In genomic region chr5:75539098-75539497, GRCm38 (mm10) we compare ENCODE assay signal across 22 mouse cellular contexts. TPM values are rescaled to one million over a fixed set of nuclear protein-coding genes. Genes with fewer than 3 reads are reported as not detected.
DNase-seq lines count a peak whose midpoint lies in the region; ATAC-seq and TF ChIP-seq lines count a peak whose summit lies in the region.
"Had no signal": no experiment of that assay in that cellular context is flagged by ENCODE, and none has a peak within 500 bp of the region (broad histone marks: within the 10 kb centered on the region; RNA-seq: fewer than 3 reads in every experiment).

No protein-coding gene starts in this region.

- TF ChIP-seq POLR2A in liver, adult 2 months (IDR thresholded peaks at IDR 0.05; ENCODE audit: extremely low read depth, insufficient read depth, low read length): no peak
- no peak for TF ChIP-seq POLR2A in MEL (IDR thresholded peaks at IDR 0.05; ENCODE audit: control insufficient read depth in 1 of 2, insufficient read depth in 1 of 2, low read depth in 1 of 2, low read length in 2 of 2, poor library complexity in 1 of 2)
- no peak for TF ChIP-seq POLR2A in cerebellum, adult 2 months (IDR thresholded peaks at IDR 0.05; ENCODE audit: borderline replicate concordance, insufficient read depth, low read length)

- intact Hi-C loops in heart, postnatal 36 days (cut with DNase I): no loop called here

- no peaks in the 10 kb centered on the region for H3K36me3 ChIP-seq in heart, embryonic 13.5 days
- H3K36me3 ChIP-seq in liver, adult 2 months (ENCODE audit: control insufficient read depth, insufficient read depth, low read length): no peaks in the 10 kb centered on the region
- no peaks in the 10 kb centered on the region for H3K36me3 ChIP-seq in liver, embryonic 11.5 days (ENCODE audit: control insufficient read depth, insufficient read depth, low read length)
- peaks cover 0 to 15% of the 10 kb centered on the region in 2 experiments; a peak in 2 of 4 replicates for H3K36me3 ChIP-seq in MEL (ENCODE audit: control insufficient read depth in 1 of 2, insufficient read depth in 2 of 2, low read length in 2 of 2)
- H3K36me3 ChIP-seq in stomach, embryonic 15.5 days: no peaks in the 10 kb centered on the region
- H3K36me3 ChIP-seq: embryonic facial prominence, embryonic 13.5 days; forebrain, embryonic 12.5 days; hindbrain, embryonic 10.5 days; limb, embryonic 15.5 days; midbrain, embryonic 13.5 days had no signal

- H3K4me1 ChIP-seq in heart, embryonic 13.5 days: peaks cover 20% of the 10 kb centered on the region
- no peaks in the 10 kb centered on the region for H3K4me1 ChIP-seq in liver, adult 2 months (ENCODE audit: control insufficient read depth, insufficient read depth, low read length)
- H3K4me1 ChIP-seq in liver, embryonic 11.5 days (replicated peaks; ENCODE audit: control insufficient read depth, insufficient read depth, low read length): peaks cover 4% of the 10 kb centered on the region
- H3K4me1 ChIP-seq in MEL (ENCODE audit: control insufficient read depth in 1 of 2, insufficient read depth in 2 of 2, low read length in 2 of 2): peaks cover 4 to 6% of the 10 kb centered on the region in 2 experiments; a peak in 2 of 4 replicates
- peaks cover 3% of the 10 kb centered on the region; the same call in 1 of the 2 replicates for H3K4me1 ChIP-seq in stomach, embryonic 15.5 days
- no peaks in the 10 kb centered on the region for H3K4me1 ChIP-seq in cerebellum, adult 2 months (ENCODE audit: control insufficient read depth, insufficient read depth, low read length)
- H3K4me1 ChIP-seq: embryonic facial prominence, embryonic 13.5 days; forebrain, embryonic 12.5 days; limb, embryonic 15.5 days; midbrain, embryonic 13.5 days had no signal

- H3K4me2 ChIP-seq in heart, embryonic 13.5 days: peak overlapping the region; percentile 30
- no peak overlapping the region for H3K4me2 ChIP-seq in liver, embryonic 11.5 days
- no peak overlapping the region for H3K4me2 ChIP-seq in stomach, embryonic 15.5 days
- H3K4me2 ChIP-seq: embryonic facial prominence, embryonic 13.5 days; forebrain, embryonic 12.5 days; limb, embryonic 15.5 days; midbrain, embryonic 13.5 days had no signal

- H3K4me3 ChIP-seq in heart, embryonic 13.5 days: no peak overlapping the region
- no peak overlapping the region for H3K4me3 ChIP-seq in liver, adult 2 months (ENCODE audit: insufficient read depth, low read depth, low read length)
- H3K4me3 ChIP-seq in liver, embryonic 11.5 days (ENCODE audit: low read depth, low read length): no peak overlapping the region
- no peak overlapping the region for H3K4me3 ChIP-seq in MEL (ENCODE audit: control insufficient read depth in 1 of 2, insufficient read depth in 1 of 2, low read depth in 2 of 2, low read length in 2 of 2)
- no peak overlapping the region for H3K4me3 ChIP-seq in stomach, embryonic 15.5 days (replicated peaks)
- H3K4me3 ChIP-seq in cerebellum, adult 2 months (replicated peaks; ENCODE audit: insufficient read depth, low read depth, low read length): no peak overlapping the region
- H3K4me3 ChIP-seq: embryonic facial prominence, embryonic 13.5 days; erythroblast, embryonic 14.5 days; forebrain, embryonic 12.5 days; hindbrain, embryonic 10.5 days; limb, embryonic 15.5 days; midbrain, embryonic 13.5 days had no signal

- H3K9me3 ChIP-seq in heart, embryonic 13.5 days: no peaks in the 10 kb centered on the region
- H3K9me3 ChIP-seq in liver, embryonic 11.5 days (ENCODE audit: control insufficient read depth, low read length): no peaks in the 10 kb centered on the region
- no peaks in the 10 kb centered on the region for H3K9me3 ChIP-seq in MEL (replicated peaks; ENCODE audit: insufficient read depth, low read length)
- H3K9me3 ChIP-seq in stomach, embryonic 15.5 days: no peaks in the 10 kb centered on the region
- H3K9me3 ChIP-seq: embryonic facial prominence, embryonic 13.5 days; forebrain, embryonic 12.5 days; hindbrain, embryonic 10.5 days; limb, embryonic 15.5 days; midbrain, embryonic 13.5 days had no signal

- WGBS in heart, embryonic 13.5 days: 11% methylated on average over 6 of the region's 6 CpGs
- WGBS in liver, adult 2 months: 10% methylated on average over 6 of the region's 6 CpGs
- 27% methylated on average over 6 of the region's 6 CpGs for WGBS in liver, embryonic 11.5 days
- 17% methylated on average over 6 of the region's 6 CpGs for WGBS in stomach, embryonic 15.5 days
- 28% methylated on average over 6 of the region's 6 CpGs for WGBS in cerebellum, adult 2 months

- 0 out of 2 replicates have a peak overlapping the region, but pooled peaks have one; percentile 9 for H3K9ac ChIP-seq in heart, embryonic 13.5 days
- H3K9ac ChIP-seq in liver, adult 2 months (ENCODE audit: low read depth, low read length): no peak overlapping the region
- no peak overlapping the region for H3K9ac ChIP-seq in liver, embryonic 11.5 days (ENCODE audit: low read depth, low read length)
- no peak overlapping the region for H3K9ac ChIP-seq in MEL (ENCODE audit: control insufficient read depth, low read depth, low read length, poor library complexity, severe bottlenecking)
- no peak overlapping the region for H3K9ac ChIP-seq in stomach, embryonic 15.5 days
- H3K9ac ChIP-seq: embryonic facial prominence, embryonic 13.5 days; forebrain, embryonic 12.5 days; limb, embryonic 15.5 days; midbrain, embryonic 13.5 days had no signal

- peak in 1 of 2 experiments; percentile 13; a peak in 1 of 4 replicates for TF ChIP-seq EP300 in MEL (IDR thresholded peaks at IDR 0.05; ENCODE audit: low read depth in 1 of 2, low read length in 2 of 2)

- H3K27ac ChIP-seq in heart, embryonic 13.5 days (replicated peaks): no peak overlapping the region; the same call in 1 of the 2 replicates
- no peak overlapping the region for H3K27ac ChIP-seq in liver, adult 2 months (replicated peaks; ENCODE audit: insufficient read depth, low read depth, low read length)
- H3K27ac ChIP-seq in liver, embryonic 11.5 days (ENCODE audit: low read depth, low read length): no peak overlapping the region
- H3K27ac ChIP-seq in MEL (ENCODE audit: control insufficient read depth, low read depth, low read length): no peak overlapping the region
- H3K27ac ChIP-seq in stomach, embryonic 15.5 days: no peak overlapping the region
- H3K27ac ChIP-seq in cerebellum, adult 2 months (ENCODE audit: insufficient read depth, low read length): no peak overlapping the region
- H3K27ac ChIP-seq: embryonic facial prominence, embryonic 13.5 days; forebrain, embryonic 12.5 days; hindbrain, embryonic 10.5 days; limb, embryonic 15.5 days; midbrain, embryonic 13.5 days had no signal

- TF ChIP-seq RAD21 in MEL (IDR thresholded peaks at IDR 0.05; ENCODE audit: low read depth, low read length): no peak

- TF ChIP-seq CTCF in liver, adult 2 months (IDR thresholded peaks at IDR 0.05; ENCODE audit: low read depth, low read length): no peak
- no peak for TF ChIP-seq CTCF in MEL (IDR thresholded peaks at IDR 0.05 in 2 of 3, conservative IDR thresholded peaks at IDR 0.05 in 1 of 3; ENCODE audit: control insufficient read depth in 1 of 3, insufficient read depth in 1 of 3, low read depth in 2 of 3, low read length in 3 of 3, poor library complexity in 1 of 3, severe bottlenecking in 1 of 3)
- no peak for TF ChIP-seq CTCF in cerebellum, adult 2 months (IDR thresholded peaks at IDR 0.05; ENCODE audit: borderline replicate concordance, insufficient read depth, low read depth, low read length)

- no peak for DNase-seq in heart, postnatal 36 days
- DNase-seq in liver, adult 2 months (ENCODE audit: extremely low read depth, low read depth, low spot score): peak; percentile 4
- DNase-seq in liver, embryonic 11.5 days (ENCODE audit: low spot score): no peak
- DNase-seq in MEL (ENCODE audit: low read depth, low spot score): peak; percentile 23
- no peak for DNase-seq in gastrocnemius, postnatal 10 days
- no peak for DNase-seq in cerebellum, adult 2 months
- DNase-seq: adrenal gland, postnatal 10 days; cerebellum, adult 8-10 months; cerebellum, postnatal 36 days; embryo, embryonic 11 days; left cerebral cortex, postnatal 4 days had no signal

- H3K27me3 ChIP-seq in heart, embryonic 13.5 days (replicated peaks): no peaks in the 10 kb centered on the region
- H3K27me3 ChIP-seq in liver, adult 2 months (ENCODE audit: control insufficient read depth, insufficient read depth, low read length): no peaks in the 10 kb centered on the region
- no peaks in the 10 kb centered on the region for H3K27me3 ChIP-seq in liver, embryonic 11.5 days (replicated peaks; ENCODE audit: control insufficient read depth, insufficient read depth, low read length)
- no peaks in the 10 kb centered on the region for H3K27me3 ChIP-seq in MEL (ENCODE audit: control insufficient read depth in 1 of 2, insufficient read depth in 2 of 2, low read length in 2 of 2)
- no peaks in the 10 kb centered on the region for H3K27me3 ChIP-seq in stomach, embryonic 15.5 days (replicated peaks)
- H3K27me3 ChIP-seq in cerebellum, adult 2 months (ENCODE audit: control insufficient read depth, insufficient read depth, low read length): no peaks in the 10 kb centered on the region
- H3K27me3 ChIP-seq: embryonic facial prominence, embryonic 13.5 days; forebrain, embryonic 12.5 days; limb, embryonic 15.5 days; midbrain, embryonic 13.5 days had no signal

- no peak for ATAC-seq in heart, embryonic 13.5 days (ENCODE audit: extremely low read depth, insufficient number of reproducible peaks, low FRiP score, low TSS enrichment)
- ATAC-seq in liver, embryonic 11.5 days (replicated peaks; ENCODE audit: low FRiP score): no peak
- peak; percentile 64; the same call in 1 of the 2 replicates for ATAC-seq in stomach, embryonic 15.5 days (ENCODE audit: insufficient read depth, low FRiP score, low read depth)
- ATAC-seq: activated CD4-positive, CD25-positive, alpha-beta regulatory T cell, adult 4 months; hindbrain, embryonic 16.5 days; lung, postnatal 0 days; midbrain, embryonic 13.5 days had no signal

- H3K79me2 ChIP-seq in liver, adult 2 months (ENCODE audit: control insufficient read depth, insufficient read depth, low read length): no peaks in the 10 kb centered on the region
- no peaks in the 10 kb centered on the region for H3K79me2 ChIP-seq in MEL (ENCODE audit: control insufficient read depth, insufficient read depth, low read length, poor library complexity)

TF ChIP-seq in MEL, 35 proteins besides CTCF, POLR2A, EP300 and RAD21 (continues in another document):
- 0 out of 2 replicates have a peak, but pooled peaks have one; percentile 18 for TF ChIP-seq TCF12 (IDR thresholded peaks at IDR 0.05; ENCODE audit: low read depth, low read length)

RNA-seq across cellular contexts. Expression of gene Kit, which starts 35.6 kb away (rescaled TPM):
- 10.6 and 11.1 TPM in 2 replicates for polyA plus RNA-seq in heart, embryonic 13.5 days (2015; fragmentation: Nextera tagmentation; extraction: Ambion mirVana)
- total RNA-seq in heart, postnatal 36 days (2021): 1 to 10 TPM; 2.4 to 4.0 TPM
- total RNA-seq in liver, adult 2 months (2014; rRNA removed): 2.4 and 4.0 TPM in 2 replicates
- polyA plus RNA-seq in liver, adult 2 months (2012; rRNA removed): 1.3 and 2.4 TPM in 2 replicates
- 54.8 and 65.0 TPM in 2 replicates for polyA plus RNA-seq in liver, embryonic 11.5 days (2014; fragmentation: Nextera tagmentation; extraction: Ambion mirVana)
- 0.36 and 1.0 TPM in 2 replicates for total RNA-seq in MEL (2012; rRNA removed)
- 1 to 10 TPM in 1 of 2 experiments, not detected in 1; 1.8 TPM for polyA plus RNA-seq in MEL (2012; ENCODE audit: insufficient read depth in 1 of 2, insufficient read length in 2 of 2, low read depth in 1 of 2, low replicate concordance in 2 of 2, missing spikeins in 1 of 2)
- 40.9 and 50.6 TPM in 2 replicates for polyA plus RNA-seq in stomach, embryonic 15.5 days (2015; fragmentation: Nextera tagmentation; extraction: Ambion mirVana)
- 1 to 10 TPM; 7.3 to 7.7 TPM for total RNA-seq in gastrocnemius, postnatal 10 days (2021)
- 82.3 and 104 TPM in 2 replicates for polyA plus RNA-seq in cerebellum, adult 2 months (2012; rRNA removed)

Comparison
In these comparisons a context has a peak if more than half of its experiments do, and no peak if none do; other contexts are left out.
1. DNase-seq: peak in liver, adult 2 months (single experiment) and MEL (single experiment); none in heart, postnatal 36 days (0 of 2), liver, embryonic 11.5 days (single experiment), gastrocnemius, postnatal 10 days (single experiment) and cerebellum, adult 2 months (0 of 2).